In genomic region chr9:99631781-99632180, GRCm38 (mm10) we compare ENCODE assay signal across 10 mouse cellular contexts. TPM values are rescaled to one million over a fixed set of nuclear protein-coding genes. Genes with fewer than 3 reads are reported as not detected.
DNase-seq lines count a peak whose midpoint lies in the region; ATAC-seq and TF ChIP-seq lines count a peak whose summit lies in the region.
"Had no signal": no experiment of that assay in that cellular context is flagged by ENCODE, and none has a peak within 500 bp of the region (broad histone marks: within the 10 kb centered on the region; RNA-seq: fewer than 3 reads in every experiment).

No protein-coding gene starts in this region.

- peak overlapping the region; percentile 3; the same call in 1 of the 2 replicates for H3K4me3 ChIP-seq in heart, embryonic 16.5 days (ENCODE audit: low read length)
- H3K4me3 ChIP-seq in hindbrain, postnatal 0 days (ENCODE audit: low read length), result no peak overlapping the region
- no peak overlapping the region for H3K4me3 ChIP-seq in midbrain, embryonic 14.5 days (replicated peaks; ENCODE audit: low read depth, low read length)
- H3K4me3 ChIP-seq: liver, embryonic 13.5 days had no signal

- no peak for TF ChIP-seq CTCF in hindbrain, postnatal 0 days (IDR thresholded peaks at IDR 0.05; ENCODE audit: low read depth)

- no peaks in the 10 kb centered on the region for H3K9me3 ChIP-seq in heart, embryonic 16.5 days (replicated peaks; ENCODE audit: control insufficient read depth, low read length)
- no peaks in the 10 kb centered on the region for H3K9me3 ChIP-seq in hindbrain, postnatal 0 days (ENCODE audit: low read length)
- no peaks in the 10 kb centered on the region for H3K9me3 ChIP-seq in midbrain, embryonic 14.5 days (ENCODE audit: control insufficient read depth, low read length)
- H3K9me3 ChIP-seq: liver, embryonic 13.5 days had no signal

- ATAC-seq in heart, embryonic 16.5 days (replicated peaks; ENCODE audit: extremely low read depth, insufficient read depth, low FRiP score), result no peak
- ATAC-seq in hindbrain, postnatal 0 days, result 0 out of 2 replicates have a peak, but pooled peaks have one; percentile 51
- no peak for ATAC-seq in midbrain, embryonic 14.5 days (ENCODE audit: low FRiP score, low TSS enrichment)
- ATAC-seq in granulocyte monocyte progenitor cell, adult 5-6 weeks (replicated peaks; ENCODE audit: poor library complexity, severe bottlenecking), result no peak

- H3K9ac ChIP-seq in heart, embryonic 16.5 days (ENCODE audit: low read length), result no peak overlapping the region
- no peak overlapping the region for H3K9ac ChIP-seq in hindbrain, postnatal 0 days (replicated peaks; ENCODE audit: low read length)
- no peak overlapping the region for H3K9ac ChIP-seq in midbrain, embryonic 14.5 days (replicated peaks; ENCODE audit: low read length)
- H3K9ac ChIP-seq: liver, embryonic 13.5 days had no signal

- H3K4me1 ChIP-seq in heart, embryonic 16.5 days (ENCODE audit: control insufficient read depth, insufficient read depth, low read length), result peaks cover 19% of the 10 kb centered on the region
- peaks cover 14% of the 10 kb centered on the region for H3K4me1 ChIP-seq in hindbrain, postnatal 0 days (ENCODE audit: insufficient read depth, low read length)
- H3K4me1 ChIP-seq in midbrain, embryonic 14.5 days (ENCODE audit: control insufficient read depth, insufficient read depth, low read length), result peaks cover 22% of the 10 kb centered on the region

- H3K27ac ChIP-seq in heart, embryonic 16.5 days (ENCODE audit: low read length), result no peak overlapping the region
- H3K27ac ChIP-seq in hindbrain, postnatal 0 days, result peak overlapping the region; percentile 37; the same call in 1 of the 2 replicates
- no peak overlapping the region for H3K27ac ChIP-seq in midbrain, embryonic 14.5 days (replicated peaks; ENCODE audit: low read depth, low read length)
- H3K27ac ChIP-seq: liver, embryonic 13.5 days had no signal

- no peaks in the 10 kb centered on the region for H3K27me3 ChIP-seq in heart, embryonic 16.5 days (ENCODE audit: control insufficient read depth, insufficient read depth, low read length)
- no peaks in the 10 kb centered on the region for H3K27me3 ChIP-seq in hindbrain, postnatal 0 days (ENCODE audit: insufficient read depth, low read length)
- H3K27me3 ChIP-seq in midbrain, embryonic 14.5 days (ENCODE audit: control insufficient read depth, insufficient read depth, low read length), result no peaks in the 10 kb centered on the region

- WGBS in heart, embryonic 16.5 days, result 48% methylated on average over 2 of the region's 2 CpGs
- WGBS in hindbrain, postnatal 0 days, result 26% methylated on average over 2 of the region's 2 CpGs
- WGBS in midbrain, embryonic 14.5 days, result 13% methylated on average over 2 of the region's 2 CpGs

- no peak for DNase-seq in heart, postnatal 4 days
- DNase-seq in embryo, embryonic 11 days, result peak; percentile 40
- peak; percentile 69 for DNase-seq in hindbrain, postnatal 0 days (ENCODE audit: low spot score)
- DNase-seq in midbrain, embryonic 14.5 days, result peak; percentile 60
- DNase-seq in spleen, postnatal 36 days (ENCODE audit: low spot score in 2 of 2), result no peak
- no peak for DNase-seq in adrenal gland, adult 8-10 months
- DNase-seq: liver, embryonic 13.5 days had no signal

- no peaks in the 10 kb centered on the region; the same call in 1 of the 2 replicates for H3K36me3 ChIP-seq in heart, embryonic 16.5 days (ENCODE audit: control insufficient read depth, insufficient read depth)
- H3K36me3 ChIP-seq in hindbrain, postnatal 0 days (ENCODE audit: insufficient read depth, low read length), result no peaks in the 10 kb centered on the region
- no peaks in the 10 kb centered on the region for H3K36me3 ChIP-seq in midbrain, embryonic 14.5 days (ENCODE audit: control insufficient read depth, insufficient read depth, low read length)
- H3K36me3 ChIP-seq: liver, embryonic 13.5 days had no signal

- peak overlapping the region; percentile 46 for H3K4me2 ChIP-seq in heart, embryonic 16.5 days (ENCODE audit: low read depth, low read length)
- peak overlapping the region; percentile 45 for H3K4me2 ChIP-seq in hindbrain, postnatal 0 days (ENCODE audit: low read depth, low read length)
- H3K4me2 ChIP-seq in midbrain, embryonic 14.5 days (ENCODE audit: low read length), result peak overlapping the region; percentile 31
- H3K4me2 ChIP-seq: liver, embryonic 13.5 days had no signal

RNA-seq across cellular contexts. Expression of gene Dzip1l, which starts 2.5 kb away (rescaled TPM):
- polyA plus RNA-seq in heart, embryonic 16.5 days (2015; fragmentation: Nextera tagmentation; extraction: Ambion mirVana), result 13.5 and 17.7 TPM in 2 replicates
- total RNA-seq in heart, postnatal 4 days (2021), result 10 to 100 TPM; 13.2 to 16.2 TPM
- total RNA-seq in hindbrain, postnatal 0 days (2014; rRNA removed), result 17.0 and 26.1 TPM in 2 replicates
- 8.1 and 8.5 TPM in 2 replicates for polyA plus RNA-seq in hindbrain, postnatal 0 days (2015; fragmentation: Nextera tagmentation; extraction: Ambion mirVana)
- 4.8 and 7.9 TPM in 2 replicates for polyA plus RNA-seq in midbrain, embryonic 14.5 days (2014; fragmentation: Nextera tagmentation; extraction: Ambion mirVana)
- total RNA-seq in adrenal gland, adult 8-10 months (2022), result 1 to 10 TPM; 4.8 to 6.8 (median 5.1) TPM
- not detected in 2 replicates for total RNA-seq in granulocyte monocyte progenitor cell, adult 5-6 weeks (2014; fragmentation: Nextera tagmentation)
- total RNA-seq in granulocyte monocyte progenitor cell, adult 5-6 weeks (2017), result not detected in 2 replicates

RNA-seq across cellular contexts. Expression of gene A4gnt, which starts 19.5 kb away (rescaled TPM):
- not detected in 2 replicates for polyA plus RNA-seq in heart, embryonic 16.5 days (2015; fragmentation: Nextera tagmentation; extraction: Ambion mirVana)
- total RNA-seq in heart, postnatal 4 days (2021), result not detected
- not detected in 2 replicates for total RNA-seq in hindbrain, postnatal 0 days (2014; rRNA removed)
- polyA plus RNA-seq in hindbrain, postnatal 0 days (2015; fragmentation: Nextera tagmentation; extraction: Ambion mirVana), result not detected in 2 replicates
- polyA plus RNA-seq in midbrain, embryonic 14.5 days (2014; fragmentation: Nextera tagmentation; extraction: Ambion mirVana), result not detected in 2 replicates
- not detected for total RNA-seq in adrenal gland, adult 8-10 months (2022)
- total RNA-seq in granulocyte monocyte progenitor cell, adult 5-6 weeks (2014; fragmentation: Nextera tagmentation), result not detected in 2 replicates
- not detected in 2 replicates for total RNA-seq in granulocyte monocyte progenitor cell, adult 5-6 weeks (2017)
- polyA plus RNA-seq: liver, embryonic 13.5 days; testis, adult 2 months had no signal

RNA-seq across cellular contexts. Expression of gene Dbr1, which starts 56.2 kb away (rescaled TPM):
- polyA plus RNA-seq in heart, embryonic 16.5 days (2015; fragmentation: Nextera tagmentation; extraction: Ambion mirVana), result 16.2 and 17.2 TPM in 2 replicates
- total RNA-seq in heart, postnatal 4 days (2021), result 10 to 100 TPM; 10.0 to 10.3 TPM
- total RNA-seq in hindbrain, postnatal 0 days (2014; rRNA removed), result 17.9 and 18.1 TPM in 2 replicates
- polyA plus RNA-seq in hindbrain, postnatal 0 days (2015; fragmentation: Nextera tagmentation; extraction: Ambion mirVana), result 27.4 and 30.7 TPM in 2 replicates
- 22.2 and 26.2 TPM in 2 replicates for polyA plus RNA-seq in midbrain, embryonic 14.5 days (2014; fragmentation: Nextera tagmentation; extraction: Ambion mirVana)
- 10 to 100 TPM; 13.4 to 17.3 (median 16.5) TPM for total RNA-seq in adrenal gland, adult 8-10 months (2022)
- 26.2 and 39.6 TPM in 2 replicates for total RNA-seq in granulocyte monocyte progenitor cell, adult 5-6 weeks (2014; fragmentation: Nextera tagmentation)
- total RNA-seq in granulocyte monocyte progenitor cell, adult 5-6 weeks (2017), result 50.5 and 65.8 TPM in 2 replicates

Comparison
In these comparisons a context has a peak if more than half of its experiments do, and no peak if none do; other contexts are left out.
1. DNase-seq: peak in embryo, embryonic 11 days (single experiment), hindbrain, postnatal 0 days (single experiment) and midbrain, embryonic 14.5 days (single experiment); none in heart, postnatal 4 days (single experiment), spleen, postnatal 36 days (0 of 2) and adrenal gland, adult 8-10 months (single experiment).
2. RNA of gene Dzip1l, which starts 2.5 kb away (total RNA-seq): 17.0 to 26.1 TPM in hindbrain, postnatal 0 days, 13.2 to 16.2 TPM in heart, postnatal 4 days and 4.8 to 6.8 TPM in adrenal gland, adult 8-10 months; not detected in granulocyte monocyte progenitor cell, adult 5-6 weeks; every median in the first group is over 4 times any median in the second.
3. Peak in every context shown above with its lines, with median percentiles within 50 percentile points of each other: H3K4me2 ChIP-seq.